Mouse (Mus musculus): ENCODE measurements around the gene Ceacam10. TPM values are rescaled to one million over a fixed set of nuclear protein-coding genes. Genes with fewer than 3 reads are reported as not detected.
"Not testable (repeated sequence)": the region's sequence is repeated elsewhere in the genome, so short reads cannot be mapped to it uniquely, and the experiment has no call there.

Ceacam10 gene
- not detected for polyA plus RNA-seq (2021)

DNA sequence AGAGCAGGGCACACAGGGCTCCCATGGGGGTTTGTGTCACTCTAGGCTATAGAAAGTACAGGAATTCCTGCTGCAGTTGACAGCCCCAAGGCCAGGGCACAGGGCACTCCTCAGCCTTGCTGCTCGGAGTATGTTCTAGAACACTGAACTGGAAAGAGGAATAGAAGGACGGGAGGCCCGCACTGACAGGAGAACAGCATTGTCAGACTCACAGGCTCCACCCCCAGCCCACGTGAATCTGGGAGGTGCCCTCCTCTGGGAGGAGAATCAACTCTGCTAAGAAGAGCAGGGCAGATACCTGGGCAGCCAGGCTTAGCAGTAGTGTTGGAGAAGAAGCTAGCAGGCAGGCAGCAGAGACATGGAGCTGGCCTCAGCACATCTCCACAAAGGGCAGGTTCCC is at the start of gene Ceacam10:
Ceacam10 (plus strand) TSS at position 289 of the 400 bp plus-strand sequence.
- DNase-seq (ENCODE audit: low read depth, low spot score); ATAC-seq; CTCF ChIA-PET: not testable (repeated sequence)
- in situ Hi-C loops (cut with MboI; ENCODE audit: low pct_unique_long_range_greater_than_20kb) = loop anchor here (5.0 kb wide), 1 partner anchor 705 kb away; no protein-coding TSS in a partner anchor
- peaks cover 17% of the 10 kb centered on the region for H3K27me3 ChIP-seq
- POLR2A ChIA-PET = interaction anchor here (0.6 kb wide), 1 partner anchor 1093 kb away, joined by 4 read pairs; no protein-coding TSS in a partner anchor

GRCm38 (mm10) chr7:24735970-24736670 is 40.9 kb upstream of the Ceacam10 start:
- no peak for ATAC-seq
- in situ Hi-C loops (cut with MboI; ENCODE audit: low pct_unique_long_range_greater_than_20kb) = no loop called here
- DNase-seq (ENCODE audit: low read depth, low spot score) = no peak
- TF ChIP-seq CTCF (IDR thresholded peaks at IDR 0.05) = no peak
- H3K27me3 ChIP-seq = peaks cover 11% of the 10 kb centered on the region
- ChIA-PET POLR2A (no interaction called here), CTCF (no interaction called here)

GRCm38 (mm10) chr7:24750695-24751094 is 26.3 kb upstream of the Ceacam10 start:
- in situ Hi-C loops (cut with MboI; ENCODE audit: low pct_unique_long_range_greater_than_20kb) = no loop called here
- H3K27me3 ChIP-seq = peaks cover 35% of the 10 kb centered on the region
- no peak for TF ChIP-seq CTCF (IDR thresholded peaks at IDR 0.05)
- POLR2A ChIA-PET = no interaction called here
- ATAC-seq = no peak
- CTCF ChIA-PET = no interaction called here
- no peak for DNase-seq (ENCODE audit: low read depth, low spot score)

DNA sequence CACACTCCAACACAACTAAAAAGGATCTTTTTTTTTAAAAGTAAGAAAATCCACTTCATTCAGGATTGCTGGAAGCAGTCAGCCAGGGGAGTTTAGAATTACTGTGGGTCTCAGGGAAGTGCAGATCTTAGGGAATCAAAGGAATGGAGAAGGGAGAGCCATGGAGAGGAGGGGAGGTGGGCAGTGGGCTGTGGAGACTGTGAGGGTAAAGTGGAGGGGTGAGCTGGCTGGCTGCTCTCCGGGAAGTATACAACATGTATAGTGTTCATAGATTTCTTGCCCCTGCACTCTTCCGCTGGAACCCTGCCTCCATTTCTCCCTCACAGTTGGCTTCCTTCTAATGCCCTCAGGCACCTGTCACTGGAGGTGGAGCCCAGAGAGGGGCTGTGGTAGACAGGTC is 25.4 kb upstream of the Ceacam10 start:
- ChIA-PET POLR2A (no interaction called here), CTCF (no interaction called here)
- ATAC-seq (no peak), DNase-seq (ENCODE audit: low read depth, low spot score) (no peak)
- peaks cover 30% of the 10 kb centered on the region for H3K27me3 ChIP-seq
- in situ Hi-C loops (cut with MboI; ENCODE audit: low pct_unique_long_range_greater_than_20kb) = no loop called here
- TF ChIP-seq CTCF (IDR thresholded peaks at IDR 0.05) = no peak

GRCm38 (mm10) chr7:24753476-24753875 is 23.5 kb upstream of the Ceacam10 start:
- ATAC-seq (no peak), DNase-seq (ENCODE audit: low read depth, low spot score) (no peak)
- peaks cover 27% of the 10 kb centered on the region for H3K27me3 ChIP-seq
- no peak for TF ChIP-seq CTCF (IDR thresholded peaks at IDR 0.05)
- CTCF ChIA-PET = no interaction called here
- in situ Hi-C loops (cut with MboI; ENCODE audit: low pct_unique_long_range_greater_than_20kb) = no loop called here
- POLR2A ChIA-PET = no interaction called here

- CTCF ChIA-PET = no interaction called here
- TF ChIP-seq CTCF (IDR thresholded peaks at IDR 0.05) = no peak
- POLR2A ChIA-PET = no interaction called here
- in situ Hi-C loops (cut with MboI; ENCODE audit: low pct_unique_long_range_greater_than_20kb) = no loop called here
- ATAC-seq = no peak
- H3K27me3 ChIP-seq = peaks cover 17% of the 10 kb centered on the region
- DNase-seq (ENCODE audit: low read depth, low spot score) = no peak
These were observed 18.5 kb upstream of the Ceacam10 start for GRCm38 (mm10) chr7:24758520-24758919.

DNA sequence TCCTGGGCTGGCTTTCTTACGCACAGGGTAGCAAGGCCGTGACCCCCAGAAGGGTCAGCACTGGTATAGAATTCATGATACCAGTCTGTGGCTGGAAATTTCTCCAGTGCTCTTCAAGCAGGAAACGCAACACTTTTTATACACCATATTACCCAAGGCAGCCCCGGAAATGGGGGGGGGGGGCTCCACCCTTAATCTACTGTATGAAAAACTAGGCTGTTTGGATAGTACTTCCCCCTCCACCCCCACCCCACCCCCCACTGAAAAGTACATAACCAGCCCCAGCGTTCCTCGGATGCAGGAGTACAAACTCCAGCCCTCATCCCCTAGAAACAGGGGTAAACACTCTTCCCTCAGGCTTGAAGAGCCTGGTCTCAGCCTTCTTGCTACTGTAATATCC is 16.8 kb upstream of the Ceacam10 start, which contains the start of gene Cd177:
Cd177 (minus strand) TSS at position 101 of the 400 bp plus-strand sequence.
- H3K27me3 ChIP-seq = peaks cover 11% of the 10 kb centered on the region
- in situ Hi-C loops (cut with MboI; ENCODE audit: low pct_unique_long_range_greater_than_20kb) = no loop called here
- ChIA-PET CTCF (no interaction called here), POLR2A (no interaction called here)
- ATAC-seq (no peak), DNase-seq (ENCODE audit: low read depth, low spot score) (no peak)
- no peak for TF ChIP-seq CTCF (IDR thresholded peaks at IDR 0.05)

DNA sequence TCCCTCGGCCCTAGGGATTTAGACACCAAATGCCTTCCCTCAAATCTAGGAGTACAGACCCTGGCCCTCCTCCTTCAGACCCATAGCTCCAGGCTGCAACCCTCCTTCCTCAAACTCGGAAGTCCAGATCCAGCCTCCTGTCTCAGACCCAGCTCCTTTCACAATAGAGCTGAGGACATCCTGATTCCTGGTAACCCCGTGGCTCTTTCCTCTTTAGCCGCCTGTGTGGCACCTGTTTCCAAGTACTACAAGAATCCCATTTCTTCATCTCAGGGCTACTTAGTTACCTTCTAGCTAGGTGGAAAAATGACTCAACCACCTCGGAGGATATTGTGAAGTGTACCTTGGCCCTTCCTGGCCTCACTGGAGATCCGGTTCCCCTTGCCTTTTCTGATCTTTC is 15.8 kb upstream of the Ceacam10 start:
- in situ Hi-C loops (cut with MboI; ENCODE audit: low pct_unique_long_range_greater_than_20kb) = no loop called here
- CTCF ChIA-PET = no interaction called here
- POLR2A ChIA-PET = no interaction called here
- no peak for DNase-seq (ENCODE audit: low read depth, low spot score)
- peaks cover 11% of the 10 kb centered on the region for H3K27me3 ChIP-seq
- ATAC-seq = no peak
- TF ChIP-seq CTCF (IDR thresholded peaks at IDR 0.05) = no peak

- peaks cover 5% of the 10 kb centered on the region for H3K27me3 ChIP-seq
- in situ Hi-C loops (cut with MboI; ENCODE audit: low pct_unique_long_range_greater_than_20kb) = no loop called here
- POLR2A ChIA-PET = no interaction called here
- DNase-seq (ENCODE audit: low read depth, low spot score) = no peak
- no peak for TF ChIP-seq CTCF (IDR thresholded peaks at IDR 0.05)
- no peak for ATAC-seq
- CTCF ChIA-PET = no interaction called here
These were observed 14.4 kb upstream of the Ceacam10 start for GRCm38 (mm10) chr7:24762574-24762973.

DNA sequence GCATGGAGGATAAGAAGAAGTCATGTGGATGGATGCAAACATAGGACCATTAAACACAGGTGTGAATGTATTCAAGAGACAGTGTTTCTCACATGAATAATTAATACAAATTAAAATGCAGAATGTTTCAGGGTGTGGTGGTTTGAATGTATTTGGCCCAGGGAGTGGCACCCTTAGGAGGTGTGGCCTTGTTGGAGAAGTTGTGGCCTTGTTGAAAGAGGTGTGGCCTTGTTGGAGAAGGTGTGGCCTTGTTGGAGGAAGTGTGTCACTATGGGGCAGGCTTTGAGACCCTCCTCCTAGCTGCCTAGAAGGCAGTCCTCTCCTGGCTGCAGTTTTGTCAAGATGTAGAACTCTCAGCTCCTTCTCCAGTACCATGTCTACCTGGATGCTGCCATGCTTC is 5.6 kb upstream of the Ceacam10 start:
- ATAC-seq (no peak), DNase-seq (ENCODE audit: low read depth, low spot score) (no peak)
- H3K27me3 ChIP-seq = no peaks in the 10 kb centered on the region
- CTCF ChIA-PET = no interaction called here
- in situ Hi-C loops (cut with MboI; ENCODE audit: low pct_unique_long_range_greater_than_20kb) = no loop called here
- TF ChIP-seq CTCF (IDR thresholded peaks at IDR 0.05) = no peak
- POLR2A ChIA-PET = no interaction called here

DNA sequence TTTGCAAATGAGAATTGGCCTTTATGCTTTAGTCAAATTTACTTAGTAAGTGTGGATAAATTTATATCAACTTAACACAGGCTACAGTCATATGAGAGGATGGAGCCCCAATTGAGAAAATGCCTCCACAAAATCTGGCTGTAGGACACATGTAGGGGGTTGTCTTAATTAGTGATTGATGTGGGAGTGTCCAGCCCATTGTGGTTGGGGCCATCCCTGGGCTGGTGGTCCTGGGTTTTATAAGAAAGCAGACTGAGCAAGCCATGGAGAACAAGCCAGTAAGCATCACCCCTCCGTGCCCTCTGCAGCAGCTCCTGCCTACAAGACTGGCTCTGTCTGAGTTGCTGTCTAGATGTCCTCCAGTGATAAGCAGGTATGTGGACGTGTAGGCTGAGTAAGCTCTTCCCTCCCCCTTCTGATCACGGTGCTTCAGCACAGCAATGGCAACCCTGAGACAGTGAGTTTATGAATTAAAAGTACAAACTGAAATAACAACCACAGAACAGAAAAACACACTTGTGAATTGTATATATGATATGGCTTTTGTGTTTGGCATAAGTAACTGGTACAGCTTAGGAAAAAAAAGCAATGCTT is 3.0 kb upstream of the Ceacam10 start:
- ATAC-seq = no peak
- ChIA-PET POLR2A (no interaction called here), CTCF (no interaction called here)
- DNase-seq (ENCODE audit: low read depth, low spot score) = no peak
- H3K27me3 ChIP-seq = no peaks in the 10 kb centered on the region
- in situ Hi-C loops (cut with MboI; ENCODE audit: low pct_unique_long_range_greater_than_20kb) = no loop called here
- TF ChIP-seq CTCF (IDR thresholded peaks at IDR 0.05) = no peak
